In genomic region chr11:95319506-95319905, GRCm38 (mm10) we compare ENCODE assay signal across 18 mouse cellular contexts. TPM values are rescaled to one million over a fixed set of nuclear protein-coding genes. Genes with fewer than 3 reads are reported as not detected.
DNase-seq lines count a peak whose midpoint lies in the region; ATAC-seq and TF ChIP-seq lines count a peak whose summit lies in the region.
"Had no signal": no experiment of that assay in that cellular context is flagged by ENCODE, and none has a peak within 500 bp of the region (broad histone marks: within the 10 kb centered on the region; RNA-seq: fewer than 3 reads in every experiment).

No protein-coding gene starts in this region.

- DNase-seq in heart, postnatal 0 days (ENCODE audit: low spot score) = no peak
- no peak for DNase-seq in heart, adult 8-10 months (ENCODE audit: low spot score)
- DNase-seq in lung, postnatal 0 days (ENCODE audit: low spot score) = peak; percentile 28
- DNase-seq in lung, postnatal 14 days = no peak
- DNase-seq in liver, embryonic 14.5 days (ENCODE audit: low read depth in 3 of 3, low spot score in 3 of 3) = no peak
- no peak for DNase-seq in stomach, postnatal 0 days (ENCODE audit: low spot score)
- DNase-seq in cerebellum, adult 2 months = no peak
- no peak for DNase-seq in T-cell, adult 2 months (ENCODE audit: low spot score)
- DNase-seq: adrenal gland, adult 8-10 months; gastrocnemius, postnatal 14 days; thymus, postnatal 36 days had no signal

- no peak for TF ChIP-seq POLR2A in cerebellum, adult 2 months (IDR thresholded peaks at IDR 0.05; ENCODE audit: borderline replicate concordance, insufficient read depth, low read length)

- no peaks in the 10 kb centered on the region for H3K9me3 ChIP-seq in heart, postnatal 0 days (replicated peaks; ENCODE audit: control insufficient read depth, low read length)
- no peaks in the 10 kb centered on the region for H3K9me3 ChIP-seq in lung, postnatal 0 days (ENCODE audit: low read length)
- H3K9me3 ChIP-seq in liver, embryonic 14.5 days (ENCODE audit: control insufficient read depth, low read length) = no peaks in the 10 kb centered on the region
- no peaks in the 10 kb centered on the region for H3K9me3 ChIP-seq in stomach, postnatal 0 days (ENCODE audit: control insufficient read depth, low read length)
- H3K9me3 ChIP-seq: forebrain, embryonic 15.5 days; limb, embryonic 12.5 days; midbrain, embryonic 13.5 days had no signal

- WGBS in heart, postnatal 0 days = 42% methylated on average over 1 of the region's 1 CpGs
- WGBS in lung, postnatal 0 days = 57% methylated on average over 1 of the region's 1 CpGs
- 18% methylated on average over 1 of the region's 1 CpGs for WGBS in liver, embryonic 14.5 days (ENCODE audit: insufficient replicate concordance)
- WGBS in stomach, postnatal 0 days = 51% methylated on average over 1 of the region's 1 CpGs
- WGBS in cerebellum, adult 2 months = 60% methylated on average over 1 of the region's 1 CpGs

- H3K27ac ChIP-seq in heart, postnatal 0 days (ENCODE audit: low read depth) = no peak overlapping the region
- H3K27ac ChIP-seq in lung, postnatal 0 days (ENCODE audit: low read length) = no peak overlapping the region
- H3K27ac ChIP-seq in liver, embryonic 14.5 days = peak overlapping the region; percentile 84; the same call in 1 of the 2 replicates
- no peak overlapping the region for H3K27ac ChIP-seq in stomach, postnatal 0 days (replicated peaks)
- H3K27ac ChIP-seq in cerebellum, adult 2 months (ENCODE audit: insufficient read depth, low read length) = no peak overlapping the region
- H3K27ac ChIP-seq: forebrain, embryonic 15.5 days; limb, embryonic 12.5 days; midbrain, embryonic 13.5 days had no signal

- TF ChIP-seq EP300 in heart, postnatal 0 days (IDR thresholded peaks at IDR 0.05; ENCODE audit: low read depth) = no peak
- TF ChIP-seq EP300 in lung, postnatal 0 days (IDR thresholded peaks at IDR 0.05) = no peak
- no peak for TF ChIP-seq EP300 in liver, embryonic 14.5 days (IDR thresholded peaks at IDR 0.05; ENCODE audit: low read depth)
- TF ChIP-seq EP300 in stomach, postnatal 0 days (optimal IDR thresholded peaks at IDR 0.05) = no peak

- 0 out of 2 replicates have a peak, but pooled peaks cover 2% of the 10 kb centered on the region for H3K27me3 ChIP-seq in heart, postnatal 0 days (ENCODE audit: control insufficient read depth, insufficient read depth, low read length)
- H3K27me3 ChIP-seq in lung, postnatal 0 days (replicated peaks; ENCODE audit: insufficient read depth, low read length) = no peaks in the 10 kb centered on the region
- H3K27me3 ChIP-seq in liver, embryonic 14.5 days (ENCODE audit: control insufficient read depth, insufficient read depth, low read length) = no peaks in the 10 kb centered on the region
- no peaks in the 10 kb centered on the region for H3K27me3 ChIP-seq in stomach, postnatal 0 days (ENCODE audit: control insufficient read depth, insufficient read depth, low read length)
- no peaks in the 10 kb centered on the region for H3K27me3 ChIP-seq in cerebellum, adult 2 months (ENCODE audit: control insufficient read depth, insufficient read depth, low read length)
- H3K27me3 ChIP-seq: forebrain, embryonic 15.5 days; limb, embryonic 12.5 days; midbrain, embryonic 13.5 days had no signal

- no peak overlapping the region for H3K9ac ChIP-seq in heart, postnatal 0 days (replicated peaks; ENCODE audit: low read depth, low read length)
- no peak overlapping the region for H3K9ac ChIP-seq in lung, postnatal 0 days (replicated peaks; ENCODE audit: low read depth)
- no peak overlapping the region for H3K9ac ChIP-seq in liver, embryonic 14.5 days (replicated peaks)
- no peak overlapping the region for H3K9ac ChIP-seq in stomach, postnatal 0 days (ENCODE audit: low read length)
- H3K9ac ChIP-seq: forebrain, embryonic 15.5 days; limb, embryonic 12.5 days; midbrain, embryonic 13.5 days had no signal

- ATAC-seq in heart, postnatal 0 days (ENCODE audit: insufficient read depth, low read depth) = no peak
- ATAC-seq in lung, postnatal 0 days = peak; percentile 19; the same call in 1 of the 2 replicates
- peak; percentile 44 for ATAC-seq in liver, embryonic 14.5 days (ENCODE audit: insufficient read depth)
- ATAC-seq in stomach, postnatal 0 days (ENCODE audit: low FRiP score, low TSS enrichment) = 0 out of 2 replicates have a peak, but pooled peaks have one; percentile 10
- ATAC-seq: forebrain, embryonic 15.5 days; midbrain, embryonic 13.5 days had no signal

- peak; percentile 54 for TF ChIP-seq CTCF in heart, postnatal 0 days (IDR thresholded peaks at IDR 0.05; ENCODE audit: low read depth)
- peak; percentile 65 for TF ChIP-seq CTCF in lung, postnatal 0 days (IDR thresholded peaks at IDR 0.05)
- TF ChIP-seq CTCF in liver, embryonic 14.5 days (IDR thresholded peaks at IDR 0.05; ENCODE audit: low read depth) = peak; percentile 70
- TF ChIP-seq CTCF in stomach, postnatal 0 days (IDR thresholded peaks at IDR 0.05; ENCODE audit: low read depth) = peak; percentile 64
- TF ChIP-seq CTCF in cerebellum, adult 2 months (IDR thresholded peaks at IDR 0.05; ENCODE audit: borderline replicate concordance, insufficient read depth, low read depth, low read length) = no peak

- no peaks in the 10 kb centered on the region for H3K36me3 ChIP-seq in heart, postnatal 0 days (replicated peaks; ENCODE audit: control insufficient read depth, insufficient read depth, low read length)
- H3K36me3 ChIP-seq in lung, postnatal 0 days (ENCODE audit: insufficient read depth, low read length) = no peaks in the 10 kb centered on the region
- H3K36me3 ChIP-seq in liver, embryonic 14.5 days (replicated peaks; ENCODE audit: control insufficient read depth, insufficient read depth, low read depth) = no peaks in the 10 kb centered on the region
- no peaks in the 10 kb centered on the region for H3K36me3 ChIP-seq in stomach, postnatal 0 days (ENCODE audit: control insufficient read depth, insufficient read depth, low read length)
- H3K36me3 ChIP-seq: forebrain, embryonic 15.5 days; limb, embryonic 12.5 days; midbrain, embryonic 13.5 days had no signal

- H3K4me1 ChIP-seq in heart, postnatal 0 days (ENCODE audit: control insufficient read depth, insufficient read depth) = no peaks in the 10 kb centered on the region
- H3K4me1 ChIP-seq in lung, postnatal 0 days (ENCODE audit: insufficient read depth, low read depth, low read length) = no peaks in the 10 kb centered on the region
- H3K4me1 ChIP-seq in liver, embryonic 14.5 days (replicated peaks; ENCODE audit: control insufficient read depth in 2 of 2, insufficient read depth in 2 of 2, low read length in 1 of 2) = peaks cover 24 to 41% of the 10 kb centered on the region in 2 experiments
- no peaks in the 10 kb centered on the region for H3K4me1 ChIP-seq in stomach, postnatal 0 days (replicated peaks; ENCODE audit: control insufficient read depth, insufficient read depth)
- no peaks in the 10 kb centered on the region for H3K4me1 ChIP-seq in cerebellum, adult 2 months (ENCODE audit: control insufficient read depth, insufficient read depth, low read length)
- H3K4me1 ChIP-seq: forebrain, embryonic 15.5 days; limb, embryonic 12.5 days; midbrain, embryonic 13.5 days had no signal

- H3K4me2 ChIP-seq in heart, postnatal 0 days (ENCODE audit: low read depth, low read length) = no peak overlapping the region
- no peak overlapping the region for H3K4me2 ChIP-seq in lung, postnatal 0 days (replicated peaks; ENCODE audit: low read depth, low read length)
- H3K4me2 ChIP-seq in liver, embryonic 14.5 days (ENCODE audit: low read depth) = peak overlapping the region; percentile 28
- H3K4me2 ChIP-seq in stomach, postnatal 0 days (replicated peaks; ENCODE audit: low read depth) = no peak overlapping the region
- H3K4me2 ChIP-seq: forebrain, embryonic 15.5 days; limb, embryonic 12.5 days; midbrain, embryonic 13.5 days had no signal

- no peak overlapping the region for H3K4me3 ChIP-seq in heart, postnatal 0 days (ENCODE audit: low read depth, low read length)
- H3K4me3 ChIP-seq in lung, postnatal 0 days (ENCODE audit: low read depth, low read length) = no peak overlapping the region
- H3K4me3 ChIP-seq in liver, embryonic 14.5 days (ENCODE audit: insufficient read depth in 1 of 2, low read depth in 2 of 2, low read length in 2 of 2) = no peak overlapping the region
- H3K4me3 ChIP-seq in stomach, postnatal 0 days (ENCODE audit: low read depth, low read length) = no peak overlapping the region
- H3K4me3 ChIP-seq in cerebellum, adult 2 months (replicated peaks; ENCODE audit: insufficient read depth, low read depth, low read length) = no peak overlapping the region
- H3K4me3 ChIP-seq: forebrain, embryonic 15.5 days; limb, embryonic 12.5 days; midbrain, embryonic 13.5 days had no signal

RNA-seq across cellular contexts. Expression of gene Kat7, which starts 9.5 kb away (rescaled TPM):
- 54.7 and 85.6 TPM in 2 replicates for total RNA-seq in heart, postnatal 0 days (2014; rRNA removed; ENCODE audit: low replicate concordance)
- polyA plus RNA-seq in heart, postnatal 0 days (2015; fragmentation: Nextera tagmentation; extraction: Ambion mirVana) = 28.5 and 29.9 TPM in 2 replicates
- total RNA-seq in heart, adult 8-10 months (2022) = 10 to 100 TPM; 27.2 to 37.8 (median 32.3) TPM
- polyA plus RNA-seq in lung, postnatal 0 days (2015; fragmentation: Nextera tagmentation; extraction: Ambion mirVana) = 30.7 and 33.5 TPM in 2 replicates
- polyA plus RNA-seq in liver, embryonic 14.5 days (2012; rRNA removed) = 16.3 and 19.4 TPM in 2 replicates
- polyA plus RNA-seq in liver, embryonic 14.5 days (2014; fragmentation: Nextera tagmentation; extraction: Ambion mirVana) = 23.6 and 26.7 TPM in 2 replicates
- polyA plus RNA-seq in stomach, postnatal 0 days (2015; fragmentation: Nextera tagmentation; extraction: Ambion mirVana) = 25.0 and 27.2 TPM in 2 replicates
- 68.5 and 68.9 TPM in 2 replicates for polyA plus RNA-seq in cerebellum, adult 2 months (2012; rRNA removed)

RNA-seq across cellular contexts. Expression of gene Fam117a, which starts 17.3 kb away (rescaled TPM):
- 5.0 and 5.6 TPM in 2 replicates for total RNA-seq in heart, postnatal 0 days (2014; rRNA removed; ENCODE audit: low replicate concordance)
- polyA plus RNA-seq in heart, postnatal 0 days (2015; fragmentation: Nextera tagmentation; extraction: Ambion mirVana) = 3.6 and 3.9 TPM in 2 replicates
- 1 to 10 TPM; 5.1 to 6.6 (median 6.0) TPM for total RNA-seq in heart, adult 8-10 months (2022)
- polyA plus RNA-seq in lung, postnatal 0 days (2015; fragmentation: Nextera tagmentation; extraction: Ambion mirVana) = 20.4 and 21.6 TPM in 2 replicates
- 103 and 114 TPM in 2 replicates for polyA plus RNA-seq in liver, embryonic 14.5 days (2012; rRNA removed)
- 71.6 and 80.9 TPM in 2 replicates for polyA plus RNA-seq in liver, embryonic 14.5 days (2014; fragmentation: Nextera tagmentation; extraction: Ambion mirVana)
- polyA plus RNA-seq in stomach, postnatal 0 days (2015; fragmentation: Nextera tagmentation; extraction: Ambion mirVana) = 5.7 and 6.7 TPM in 2 replicates
- 14.3 and 17.4 TPM in 2 replicates for polyA plus RNA-seq in cerebellum, adult 2 months (2012; rRNA removed)

RNA-seq across cellular contexts. Expression of gene Tac4, which starts 58.2 kb away (rescaled TPM):
- total RNA-seq in heart, postnatal 0 days (2014; rRNA removed; ENCODE audit: low replicate concordance) = not detected in 2 replicates
- polyA plus RNA-seq in heart, postnatal 0 days (2015; fragmentation: Nextera tagmentation; extraction: Ambion mirVana) = not detected in 2 replicates
- total RNA-seq in heart, adult 8-10 months (2022) = not detected
- 0.18 and 0.25 TPM in 2 replicates for polyA plus RNA-seq in lung, postnatal 0 days (2015; fragmentation: Nextera tagmentation; extraction: Ambion mirVana)
- polyA plus RNA-seq in liver, embryonic 14.5 days (2012; rRNA removed) = 0.03 and 0.04 TPM in 2 replicates
- polyA plus RNA-seq in liver, embryonic 14.5 days (2014; fragmentation: Nextera tagmentation; extraction: Ambion mirVana) = 0.21 TPM in 1 of 2 replicates, not detected in the other
- 0.25 and 0.29 TPM in 2 replicates for polyA plus RNA-seq in stomach, postnatal 0 days (2015; fragmentation: Nextera tagmentation; extraction: Ambion mirVana)
- polyA plus RNA-seq in cerebellum, adult 2 months (2012; rRNA removed) = 0.26 and 0.55 TPM in 2 replicates
- total RNA-seq: adrenal gland, adult 8-10 months; gastrocnemius, postnatal 14 days; heart, postnatal 10 days; layer of hippocampus, postnatal 14 days had no signal
- polyA plus RNA-seq: embryonic facial prominence, embryonic 11.5 days; forebrain, embryonic 15.5 days; kidney, embryonic 14.5 days; limb, embryonic 12.5 days; midbrain, embryonic 13.5 days had no signal
